Mouse (Mus musculus) kidney, adult 2 months (tissue): Measurements from ENCODE around the gene Setx. TPM values are rescaled to one million over a fixed set of nuclear protein-coding genes. Genes with fewer than 3 reads are reported as not detected.
A peak's percentile ranks its signal among the peaks of the same experiment; 100 is the strongest.

Experiments used
- DNase-seq: peaks from one replicate; pipeline ENCODE4 v3.0.0; 2021
- H3K27ac ChIP-seq: fragments of 200-500 bp; 2 replicates; pipeline ENCODE4 v1.5.1; 2012; ENCODE audit warnings: low read depth, low read length, control low read depth, inconsistent platforms; ENCODE audit not compliant: insufficient read depth
- H3K27me3 ChIP-seq: fragments of 200-500 bp; replicated peaks from 2 replicates; pipeline ENCODE4 v1.6.1; 2012; ENCODE audit warnings: mild to moderate bottlenecking, moderate library complexity, low read length, inconsistent platforms; ENCODE audit not compliant: control insufficient read depth, insufficient read depth
- H3K36me3 ChIP-seq: fragments of 200-500 bp; 2 replicates; pipeline ENCODE4 v1.6.1; 2012; ENCODE audit warnings: mild to moderate bottlenecking, moderate library complexity, low read length, inconsistent platforms; ENCODE audit not compliant: control insufficient read depth, insufficient read depth
- H3K4me1 ChIP-seq: fragments of 200-500 bp; 2 replicates; pipeline ENCODE4 v1.6.1; 2011; ENCODE audit warnings: low read length; ENCODE audit not compliant: control insufficient read depth, insufficient read depth
- H3K4me3 ChIP-seq: fragments of 200-500 bp; 2 replicates; pipeline ENCODE4 v1.5.1; 2011; ENCODE audit warnings: mild to moderate bottlenecking, low read depth, low read length, control low read depth; ENCODE audit not compliant: insufficient read depth
- CTCF ChIP-seq: fragments of 200-500 bp; conservative IDR thresholded peaks from 2 replicates; pipeline ENCODE4 v1.5.1; 2011; ENCODE audit warnings: low read depth, mild to moderate bottlenecking, control low read depth, low read length, moderate library complexity, mixed read lengths; ENCODE audit not compliant: insufficient read depth, insufficient read length
- POLR2A ChIP-seq: fragments of 200-500 bp; IDR thresholded peaks from one replicate; pipeline ENCODE4 v1.6.1; 2011; ENCODE audit warnings: low read depth, low read length, control low read depth
- WGBS: fragments of 180-500 bp; shearing (Covaris S2); methylation state at CpG from one replicate; pipeline ENCODE4 v1.1.7; 2018; 5-methylcytosine and 5-hydroxymethylcytosine counted together
- polyA plus RNA-seq: library from polyadenylated mRNA; depleted of rRNA; stranded (reverse); fragments of >200 nt; gene quantifications from 2 replicates; pipeline ENCODE4 v1.2.3, GENCODE M21; 2012

Setx gene
- polyA plus RNA-seq, 1 experiment: 3.1 TPM

DNA sequence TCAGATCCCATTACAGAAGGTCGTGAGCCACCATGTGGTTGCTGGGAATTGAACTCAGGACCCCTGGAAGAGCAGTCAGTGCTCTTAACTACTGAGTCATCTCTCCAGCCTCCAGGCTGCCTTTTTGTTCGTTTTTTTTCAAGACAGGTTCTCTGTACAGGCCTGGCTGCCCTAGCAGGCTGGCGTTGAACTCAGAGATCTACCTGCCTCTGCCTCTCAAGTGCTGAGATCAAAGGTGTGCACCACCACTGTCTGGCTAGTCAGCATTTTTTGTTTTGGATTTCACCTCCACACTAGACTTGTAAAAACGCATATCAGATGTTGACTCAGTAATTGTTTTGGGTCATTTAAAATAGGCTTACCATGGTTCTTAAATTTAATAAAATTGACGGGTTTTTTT is 44.1 kb downstream of the Setx start:
- WGBS: 94% methylated on average over 5 of the region's 5 CpGs
- no peaks in the 10 kb centered on the region for H3K27me3 ChIP-seq
- TF ChIP-seq CTCF: no peak
- no peak for TF ChIP-seq POLR2A
- no peaks in the 10 kb centered on the region for H3K4me1 ChIP-seq
- H3K27ac ChIP-seq: no peak overlapping the region
- DNase-seq: no peak
- peaks cover 12% of the 10 kb centered on the region for H3K36me3 ChIP-seq
- H3K4me3 ChIP-seq: no peak overlapping the region

DNA sequence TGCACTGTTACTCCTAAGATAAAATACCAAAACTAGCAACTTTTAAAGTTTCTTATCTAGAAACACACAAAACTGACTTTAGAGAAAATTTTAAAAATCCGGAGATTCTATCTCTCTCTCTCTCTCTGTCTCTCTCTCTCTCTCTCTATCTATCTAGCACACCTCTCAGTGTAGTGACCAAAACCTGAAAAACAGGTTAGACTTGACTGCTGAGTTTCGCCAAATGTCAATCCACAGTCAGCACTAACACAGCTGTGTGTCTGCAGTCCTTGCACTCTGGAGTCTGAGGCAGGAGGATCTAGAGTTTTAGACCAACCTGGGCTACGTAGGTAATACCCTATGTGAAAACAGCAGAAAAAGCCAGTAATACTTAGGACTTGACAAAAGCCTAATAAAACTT is 50.9 kb downstream of the Setx start:
- no peak for TF ChIP-seq CTCF
- TF ChIP-seq POLR2A: no peak
- 83% methylated on average over 3 of the region's 3 CpGs for WGBS
- no peak overlapping the region for H3K4me3 ChIP-seq
- no peak overlapping the region for H3K27ac ChIP-seq
- H3K4me1 ChIP-seq: no peaks in the 10 kb centered on the region
- no peaks in the 10 kb centered on the region for H3K27me3 ChIP-seq
- peaks cover 12% of the 10 kb centered on the region for H3K36me3 ChIP-seq
- no peak for DNase-seq

DNA sequence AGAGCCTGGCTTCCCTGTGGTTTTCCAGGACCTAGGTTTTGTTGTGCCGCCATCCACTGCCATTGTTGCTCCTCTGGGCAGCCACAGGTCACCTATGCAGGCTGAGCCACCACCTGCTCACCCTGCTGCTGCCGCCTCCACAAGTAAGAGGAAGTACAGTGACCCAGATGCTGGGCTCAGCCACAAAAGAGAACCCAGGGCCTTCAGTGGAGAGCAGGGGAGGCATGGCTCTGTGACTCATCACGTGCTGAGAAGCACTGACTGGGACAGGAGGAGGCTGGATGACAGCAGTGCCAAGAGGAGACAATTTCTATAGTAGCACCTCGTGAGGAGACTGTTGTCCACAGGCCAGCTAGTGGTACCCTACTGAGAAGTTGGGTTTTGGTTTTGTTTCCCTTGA is 55.8 kb downstream of the Setx start:
- Histone ChIP-seq H3K4me3 (no peak overlapping the region), H3K27ac (no peak overlapping the region), H3K4me1 (no peaks in the 10 kb centered on the region), H3K27me3 (no peaks in the 10 kb centered on the region), H3K36me3 (peaks cover 3% of the 10 kb centered on the region)
- DNase-seq: no peak
- WGBS: 93% methylated on average over 4 of the region's 4 CpGs
- TF ChIP-seq POLR2A (no peak), CTCF (no peak)

DNA sequence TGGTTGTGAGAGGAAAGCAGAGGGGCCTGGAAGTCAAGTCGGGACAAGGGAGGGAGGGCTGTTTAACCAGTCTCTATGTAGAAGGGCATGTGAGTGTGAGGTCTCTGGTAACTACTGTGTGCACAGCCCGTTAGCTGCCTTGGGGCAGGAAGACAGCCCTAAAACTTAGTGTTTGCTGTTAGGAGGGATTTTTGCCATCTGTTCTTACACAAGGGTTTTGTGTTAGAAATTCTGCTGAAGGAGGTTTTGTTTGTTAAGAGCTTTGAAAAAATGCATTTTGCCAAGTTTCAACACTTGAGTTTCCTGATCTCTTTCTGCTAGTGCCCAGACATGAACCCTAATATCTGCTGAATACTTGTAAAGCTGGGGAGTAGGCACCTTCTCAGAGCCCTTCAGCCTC is 57.1 kb downstream of the Setx start:
- no peaks in the 10 kb centered on the region for H3K4me1 ChIP-seq
- no peak overlapping the region for H3K27ac ChIP-seq
- WGBS: 85% methylated on average over 2 of the region's 2 CpGs
- H3K4me3 ChIP-seq: no peak overlapping the region
- H3K36me3 ChIP-seq: peaks cover 3% of the 10 kb centered on the region
- H3K27me3 ChIP-seq: no peaks in the 10 kb centered on the region
- DNase-seq: no peak
- TF ChIP-seq CTCF (no peak), POLR2A (no peak)

DNA sequence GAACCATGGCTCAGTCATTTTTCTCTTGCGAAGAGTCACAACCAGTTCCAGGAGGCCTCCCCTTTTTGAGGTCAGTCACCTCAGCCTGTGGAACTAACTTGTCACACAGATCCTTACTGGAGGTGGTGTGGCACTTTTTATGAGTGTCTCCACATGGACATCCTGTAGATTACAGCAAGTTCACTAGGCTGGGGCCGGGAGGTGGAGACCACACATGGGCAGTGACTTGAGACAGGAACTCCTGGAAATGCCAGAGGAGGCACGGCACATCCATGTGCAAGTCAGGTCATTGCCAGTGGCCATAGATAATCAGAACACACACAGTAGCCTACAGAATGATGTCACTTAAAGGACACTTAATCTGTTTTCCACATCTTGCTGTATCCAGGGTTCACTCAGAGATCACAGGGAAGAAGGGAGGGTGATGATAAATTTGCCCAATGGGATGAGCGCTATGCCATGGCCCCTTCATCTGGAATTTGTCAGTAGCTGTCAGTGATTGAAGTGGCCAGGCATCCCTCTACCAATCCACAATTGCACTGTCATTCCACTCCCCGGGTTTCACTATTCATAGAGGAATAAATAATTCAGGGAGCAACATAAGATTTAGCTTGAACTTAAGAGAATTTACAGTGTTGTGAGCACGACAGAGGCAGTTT is 59.4 kb downstream of the Setx start:
- H3K27me3 ChIP-seq: no peaks in the 10 kb centered on the region
- no peaks in the 10 kb centered on the region for H3K4me1 ChIP-seq
- H3K36me3 ChIP-seq: no peaks in the 10 kb centered on the region; the same call in none of the 2 replicates
- WGBS: 53% methylated on average over 6 of the region's 6 CpGs
- no peak overlapping the region for H3K27ac ChIP-seq
- TF ChIP-seq POLR2A: no peak
- no peak for TF ChIP-seq CTCF
- H3K4me3 ChIP-seq: no peak overlapping the region
- no peak for DNase-seq

DNA sequence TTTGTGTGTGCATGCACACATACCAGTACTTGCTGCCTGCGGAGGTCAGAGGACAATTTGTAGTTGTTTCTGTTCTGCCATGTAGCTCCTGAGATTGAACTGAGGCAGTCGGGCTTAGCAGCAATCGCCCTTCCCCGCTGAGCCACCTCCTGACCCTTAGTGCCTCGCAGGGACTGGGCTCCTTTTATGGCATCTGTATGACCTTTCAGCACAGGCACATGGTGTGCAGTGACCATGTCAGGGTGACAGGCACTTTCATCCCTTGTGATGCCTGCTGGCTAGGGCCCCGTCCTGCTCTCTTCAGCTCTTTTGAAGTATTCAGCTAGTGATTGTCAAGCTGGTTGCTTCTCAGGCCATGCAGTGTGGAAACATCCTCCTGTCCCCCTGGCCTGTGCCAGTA is 62.2 kb downstream of the Setx start:
- no peak overlapping the region for H3K4me3 ChIP-seq
- H3K36me3 ChIP-seq: no peaks in the 10 kb centered on the region; the same call in 1 of the 2 replicates
- TF ChIP-seq POLR2A: no peak
- TF ChIP-seq CTCF: no peak
- WGBS: 67% methylated on average over 6 of the region's 6 CpGs
- DNase-seq: no peak
- no peaks in the 10 kb centered on the region for H3K27me3 ChIP-seq
- H3K4me1 ChIP-seq: 0 out of 2 replicates have a peak, but pooled peaks cover 5% of the 10 kb centered on the region
- no peak overlapping the region for H3K27ac ChIP-seq

DNA sequence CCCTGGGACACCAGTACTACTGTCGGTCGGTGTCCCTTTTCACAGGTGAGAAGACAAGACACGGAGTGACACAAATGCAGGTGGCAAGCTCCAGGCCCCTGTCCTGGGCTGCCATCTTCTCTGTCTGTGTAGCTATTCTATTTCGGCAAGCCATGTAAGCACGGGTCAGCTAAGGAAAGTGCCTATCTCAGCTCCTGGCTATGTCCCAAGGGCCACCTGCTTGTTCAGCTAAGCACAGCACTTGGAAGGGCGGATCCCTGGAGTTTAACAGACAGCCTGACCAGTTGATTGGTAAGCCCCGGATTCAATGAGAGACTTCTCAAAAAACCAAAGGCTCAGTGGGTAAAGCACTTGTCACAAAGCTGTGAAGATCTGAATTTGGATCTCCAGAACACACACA is 66.4 kb downstream of the Setx start:
- Histone ChIP-seq H3K27ac (no peak overlapping the region), H3K4me3 (no peak overlapping the region), H3K4me1 (0 out of 2 replicates have a peak, but pooled peaks cover 5% of the 10 kb centered on the region), H3K27me3 (no peaks in the 10 kb centered on the region), H3K36me3 (no peaks in the 10 kb centered on the region)
- WGBS: 73% methylated on average over 7 of the region's 7 CpGs
- peak; percentile 56 for DNase-seq
- no peak for TF ChIP-seq POLR2A
- no peak for TF ChIP-seq CTCF
